Mouse (Mus musculus): Measurements from ENCODE around the gene Wdr47.
"Not testable (repeated sequence)": the region's sequence is repeated elsewhere in the genome, so short reads cannot be mapped to it uniquely, and the experiment has no call there.

Gene Wdr47

GRCm38 (mm10) chr3:108590786-108591529, at the start of gene Wdr47:
Gene Wdr47, plus strand, starts transcription at chr3:108591279.
- DNase-seq (ENCODE audit: low spot score): peak; percentile 97

- DNase-seq (ENCODE audit: low spot score): no peak
These were observed 48.8 kb upstream of the Wdr47 start for GRCm38 (mm10) chr3:108542299-108542698.

GRCm38 (mm10) chr3:108554111-108554561, 36.9 kb upstream of the Wdr47 start:
- peak; percentile 63 for DNase-seq (ENCODE audit: low spot score)

- DNase-seq (ENCODE audit: low spot score): peak; percentile 98
These were observed 36.3 kb upstream of the Wdr47 start for GRCm38 (mm10) chr3:108554587-108555312.

GRCm38 (mm10) chr3:108557888-108558287, 33.2 kb upstream of the Wdr47 start:
- DNase-seq (ENCODE audit: low spot score): no peak

- DNase-seq (ENCODE audit: low spot score): peak; percentile 100
These were observed 28.8 kb upstream of the Wdr47 start, which contains the start of gene Tmem167b for GRCm38 (mm10) chr3:108562133-108562730. Gene Tmem167b, minus strand, starts transcription at chr3:108562466.

- DNase-seq (ENCODE audit: low spot score): peak; percentile 65
These were observed 28.3 kb upstream of the Wdr47 start for GRCm38 (mm10) chr3:108562777-108563271.

GRCm38 (mm10) chr3:108563309-108563708, 27.8 kb upstream of the Wdr47 start:
- DNase-seq (ENCODE audit: low spot score): peak; percentile 93

- DNase-seq (ENCODE audit: low spot score): peak; percentile 78
These were observed 22.8 kb upstream of the Wdr47 start for GRCm38 (mm10) chr3:108567990-108568877.

GRCm38 (mm10) chr3:108569636-108570035, 21.4 kb upstream of the Wdr47 start:
- DNase-seq (ENCODE audit: low spot score): not testable (repeated sequence)

GRCm38 (mm10) chr3:108570813-108571212, 20.3 kb upstream of the Wdr47 start:
- DNase-seq (ENCODE audit: low spot score): no peak

GRCm38 (mm10) chr3:108571443-108572294, 19.4 kb upstream of the Wdr47 start, which contains the start of gene Taf13:
Gene Taf13, plus strand, starts transcription at chr3:108571698.
- DNase-seq (ENCODE audit: low spot score): peak; percentile 98

- peak; percentile 2 for DNase-seq (ENCODE audit: low spot score)
These were observed 18.6 kb upstream of the Wdr47 start for GRCm38 (mm10) chr3:108572309-108573010.

GRCm38 (mm10) chr3:108574018-108574417, 17.1 kb upstream of the Wdr47 start:
- no peak for DNase-seq (ENCODE audit: low spot score)

- no peak for DNase-seq (ENCODE audit: low spot score)
These were observed 6.5 kb upstream of the Wdr47 start for GRCm38 (mm10) chr3:108584580-108584979.

- no peak for DNase-seq (ENCODE audit: low spot score)
These were observed 2.6 kb upstream of the Wdr47 start for GRCm38 (mm10) chr3:108588446-108588845.

- peak; percentile 41 for DNase-seq (ENCODE audit: low spot score)
These were observed 747 bp downstream of the Wdr47 start for GRCm38 (mm10) chr3:108591530-108592522.

- no peak for DNase-seq (ENCODE audit: low spot score)
These were observed 17.8 kb downstream of the Wdr47 start for GRCm38 (mm10) chr3:108608906-108609305.
